Mouse (Mus musculus): ENCODE measurements at regions not wholly inside any gene's neighbourhood (a gene's known extent, or its start where the extent isn't known, plus 50 kb on each side); places are given as distances from the start of the nearest gene placed in this dataset.

DNA sequence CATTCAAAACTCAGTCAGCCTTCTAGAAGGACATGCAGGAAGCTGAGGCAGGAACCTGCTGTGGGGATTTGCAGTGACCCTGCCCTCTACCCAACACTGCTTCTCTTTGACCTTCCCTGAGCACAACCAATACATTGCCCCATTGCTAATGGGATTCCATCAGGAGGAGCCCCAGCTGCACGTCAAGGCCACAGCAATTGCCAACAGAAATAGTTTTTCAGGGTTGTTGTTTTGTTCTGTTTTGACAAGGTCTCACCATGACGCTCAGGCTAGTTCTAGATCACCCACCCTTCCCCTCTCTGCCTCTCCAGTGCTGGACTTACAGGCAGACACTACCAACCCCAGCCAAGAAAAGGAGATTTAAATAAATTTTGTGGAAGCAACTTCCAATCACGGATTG, 53.2 kb upstream of the Lhfpl2 start:
- no peak overlapping the region for H3K9ac ChIP-seq (ENCODE audit: low read depth, low read length)
- no peak overlapping the region for H3K4me3 ChIP-seq (ENCODE audit: insufficient read depth, low read depth, low read length)
- 91% methylated on average over 3 of the region's 3 CpGs for WGBS
- H3K4me1 ChIP-seq (ENCODE audit: control insufficient read depth, insufficient read depth, low read length): no peaks in the 10 kb centered on the region
- no peak overlapping the region for H3K27ac ChIP-seq (replicated peaks; ENCODE audit: insufficient read depth, low read depth, low read length)
- no peaks in the 10 kb centered on the region for H3K36me3 ChIP-seq (ENCODE audit: control insufficient read depth, insufficient read depth, low read length)
- no peak for DNase-seq (ENCODE audit: extremely low read depth, low read depth, low spot score)
- no peaks in the 10 kb centered on the region for H3K79me2 ChIP-seq (ENCODE audit: control insufficient read depth, insufficient read depth, low read length)
- no peak for TF ChIP-seq POLR2A (IDR thresholded peaks at IDR 0.05; ENCODE audit: extremely low read depth, insufficient read depth, low read length)
- no peak for TF ChIP-seq CTCF (IDR thresholded peaks at IDR 0.05; ENCODE audit: low read depth, low read length)
- H3K27me3 ChIP-seq (ENCODE audit: control insufficient read depth, insufficient read depth, low read length): 0 out of 2 replicates have a peak, but pooled peaks cover 3% of the 10 kb centered on the region

DNA sequence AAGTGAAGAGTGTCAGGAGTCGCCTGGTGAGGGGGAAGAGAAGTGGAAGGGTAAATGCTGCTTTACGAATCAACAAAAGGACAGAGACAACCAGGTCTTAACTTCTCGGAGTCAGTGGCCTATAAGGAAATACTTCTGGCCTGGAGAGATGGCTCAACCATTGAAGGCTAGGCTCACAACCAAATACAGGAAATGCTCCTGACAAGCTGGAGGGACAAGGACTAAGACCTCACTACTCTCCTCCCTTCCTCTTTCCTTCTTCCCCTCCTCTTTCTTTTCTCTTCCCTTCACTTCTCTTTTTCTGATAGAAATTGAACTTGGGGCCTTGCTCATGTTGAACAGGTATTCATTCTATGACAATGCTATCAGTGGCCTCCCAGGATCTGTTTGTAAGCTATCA, 51.7 kb upstream of the Lhfpl2 start:
- Histone ChIP-seq H3K36me3 (ENCODE audit: control insufficient read depth, insufficient read depth, low read length) (no peaks in the 10 kb centered on the region), H3K4me1 (ENCODE audit: control insufficient read depth, insufficient read depth, low read length) (no peaks in the 10 kb centered on the region), H3K79me2 (ENCODE audit: control insufficient read depth, insufficient read depth, low read length) (no peaks in the 10 kb centered on the region), H3K27me3 (ENCODE audit: control insufficient read depth, insufficient read depth, low read length) (0 out of 2 replicates have a peak, but pooled peaks cover 3% of the 10 kb centered on the region), H3K4me3 (ENCODE audit: insufficient read depth, low read depth, low read length) (no peak overlapping the region), H3K9ac (ENCODE audit: low read depth, low read length) (no peak overlapping the region), H3K27ac (replicated peaks; ENCODE audit: insufficient read depth, low read depth, low read length) (no peak overlapping the region)
- TF ChIP-seq CTCF (IDR thresholded peaks at IDR 0.05; ENCODE audit: low read depth, low read length) (no peak), POLR2A (IDR thresholded peaks at IDR 0.05; ENCODE audit: extremely low read depth, insufficient read depth, low read length) (no peak)
- WGBS: 78% methylated on average over 3 of the region's 3 CpGs
- no peak for DNase-seq (ENCODE audit: extremely low read depth, low read depth, low spot score)
